15 mouse cellular contexts compared by ENCODE assay signal in genomic region chr7:141219558-141220099, GRCm38 (mm10). TPM values are rescaled to one million over a fixed set of nuclear protein-coding genes. Genes with fewer than 3 reads are reported as not detected.
DNase-seq lines count a peak whose midpoint lies in the region; ATAC-seq and TF ChIP-seq lines count a peak whose summit lies in the region.
"Had no signal": no experiment of that assay in that cellular context is flagged by ENCODE, and none has a peak within 500 bp of the region (broad histone marks: within the 10 kb centered on the region; RNA-seq: fewer than 3 reads in every experiment).

No protein-coding gene starts in this region.

- intact Hi-C loops in heart, postnatal 14 days (cut with DNase I), result loop anchor here (10.0 kb wide), 1 partner anchor 55 kb away; no protein-coding TSS in a partner anchor

- 0 out of 2 replicates have a peak overlapping the region, but pooled peaks have one; percentile 2 for H3K9ac ChIP-seq in heart, embryonic 14.5 days (ENCODE audit: low read length)
- 0 out of 2 replicates have a peak overlapping the region, but pooled peaks have one; percentile 18 for H3K9ac ChIP-seq in intestine, postnatal 0 days (ENCODE audit: low read depth, low read length)
- H3K9ac ChIP-seq in forebrain, embryonic 15.5 days (replicated peaks), result no peak overlapping the region

- no peak for TF ChIP-seq CTCF in G1E (IDR thresholded peaks at IDR 0.05; ENCODE audit: low read depth, low read length)
- TF ChIP-seq CTCF in intestine, postnatal 0 days (IDR thresholded peaks at IDR 0.05; ENCODE audit: low read depth), result no peak

- no peak for ATAC-seq in heart, embryonic 14.5 days (ENCODE audit: insufficient number of reproducible peaks, insufficient read depth, low FRiP score, low read depth)
- ATAC-seq in G1E (ENCODE audit: extremely low read depth, insufficient number of reproducible peaks, low FRiP score, poor library complexity, severe bottlenecking), result no peak
- no peak for ATAC-seq in intestine, postnatal 0 days
- no peak for ATAC-seq in forebrain, embryonic 15.5 days (replicated peaks)
- ATAC-seq: hindbrain, postnatal 0 days had no signal

- no peak overlapping the region for H3K4me3 ChIP-seq in heart, embryonic 14.5 days (ENCODE audit: control insufficient read depth in 1 of 2, insufficient read depth in 1 of 2, low read depth in 1 of 2, low read length in 2 of 2)
- peak overlapping the region; percentile 99; the same call in 1 of the 2 replicates for H3K4me3 ChIP-seq in G1E (ENCODE audit: low read depth, low read length)
- no peak overlapping the region for H3K4me3 ChIP-seq in intestine, postnatal 0 days (ENCODE audit: low read depth, low read length)
- peak overlapping the region; percentile 53 for H3K4me3 ChIP-seq in myocyte
- H3K4me3 ChIP-seq in forebrain, embryonic 15.5 days, result no peak overlapping the region

- 93% methylated on average over 1 of the region's 1 CpGs for WGBS in heart, embryonic 14.5 days
- 37% methylated on average over 1 of the region's 1 CpGs for WGBS in intestine, postnatal 0 days
- WGBS in forebrain, embryonic 15.5 days, result 100% methylated on average over 1 of the region's 1 CpGs

- H3K27ac ChIP-seq in heart, embryonic 14.5 days (replicated peaks in 1 of 2; ENCODE audit: control insufficient read depth in 1 of 2, insufficient read depth in 1 of 2, low read depth in 2 of 2, low read length in 2 of 2), result no peak overlapping the region
- peak overlapping the region; percentile 35; the same call in 1 of the 2 replicates for H3K27ac ChIP-seq in intestine, postnatal 0 days (ENCODE audit: low read depth, low read length)
- H3K27ac ChIP-seq in forebrain, embryonic 15.5 days (replicated peaks), result no peak overlapping the region
- H3K27ac ChIP-seq: hindbrain, postnatal 0 days had no signal

- no peaks in the 10 kb centered on the region for H3K27me3 ChIP-seq in heart, embryonic 14.5 days (ENCODE audit: control insufficient read depth, insufficient read depth, low read length)
- H3K27me3 ChIP-seq in G1E (ENCODE audit: insufficient read depth, low read length) (no peaks in the 10 kb centered on the region), myocyte (ENCODE audit: control insufficient read depth, insufficient read depth, insufficient read length) (no peaks in the 10 kb centered on the region)
- no peaks in the 10 kb centered on the region for H3K27me3 ChIP-seq in intestine, postnatal 0 days (replicated peaks; ENCODE audit: control insufficient read depth, insufficient read depth, low read length)
- no peaks in the 10 kb centered on the region for H3K27me3 ChIP-seq in forebrain, embryonic 15.5 days
- H3K27me3 ChIP-seq: embryonic facial prominence, embryonic 15.5 days had no signal

- TF ChIP-seq POLR2A in myocyte (IDR thresholded peaks at IDR 0.05; ENCODE audit: insufficient read length, low read depth), result no peak

- no peak overlapping the region for H3ac ChIP-seq in myocyte (ENCODE audit: control insufficient read depth, insufficient read length)

- peaks cover 18% of the 10 kb centered on the region for H3K79me2 ChIP-seq in myocyte (ENCODE audit: control insufficient read depth, insufficient read depth)

- 0 out of 2 replicates have a peak, but pooled peaks cover 11% of the 10 kb centered on the region for H3K36me3 ChIP-seq in heart, embryonic 14.5 days (ENCODE audit: control insufficient read depth, insufficient read depth, low read length)
- H3K36me3 ChIP-seq in G1E (replicated peaks) (peaks cover 47% of the 10 kb centered on the region), myocyte (ENCODE audit: control insufficient read depth, insufficient read depth) (no peaks in the 10 kb centered on the region)
- H3K36me3 ChIP-seq in intestine, postnatal 0 days (ENCODE audit: control insufficient read depth, insufficient read depth), result peaks cover 12% of the 10 kb centered on the region; the same call in 1 of the 2 replicates
- no peaks in the 10 kb centered on the region; the same call in 1 of the 2 replicates for H3K36me3 ChIP-seq in forebrain, embryonic 15.5 days

- peaks cover 24 to 38% of the 10 kb centered on the region in 2 experiments for H3K4me1 ChIP-seq in heart, embryonic 14.5 days (ENCODE audit: control insufficient read depth in 2 of 2, insufficient read depth in 2 of 2, low read length in 2 of 2)
- peaks cover 81% of the 10 kb centered on the region for H3K4me1 ChIP-seq in G1E (ENCODE audit: insufficient read depth, low read depth, low read length)
- H3K4me1 ChIP-seq in intestine, postnatal 0 days (replicated peaks; ENCODE audit: control insufficient read depth, insufficient read depth, low read length), result peaks cover 25% of the 10 kb centered on the region
- H3K4me1 ChIP-seq in forebrain, embryonic 15.5 days, result peaks cover 37% of the 10 kb centered on the region

- no peaks in the 10 kb centered on the region for H3K9me3 ChIP-seq in heart, embryonic 14.5 days (ENCODE audit: control insufficient read depth, low read length)
- H3K9me3 ChIP-seq in G1E (replicated peaks), result no peaks in the 10 kb centered on the region
- H3K9me3 ChIP-seq in intestine, postnatal 0 days (ENCODE audit: control insufficient read depth), result no peaks in the 10 kb centered on the region
- H3K9me3 ChIP-seq in forebrain, embryonic 15.5 days, result no peaks in the 10 kb centered on the region
- H3K9me3 ChIP-seq: embryonic facial prominence, embryonic 15.5 days had no signal

- DNase-seq in heart, postnatal 14 days, result no peak
- DNase-seq in G1E (ENCODE audit: low spot score), result no peak
- DNase-seq in thymus, postnatal 0 days (ENCODE audit: low spot score), result no peak
- DNase-seq: adrenal gland, postnatal 14 days; heart, adult 18-20 months; kidney, postnatal 10 days; layer of hippocampus, postnatal 36 days; right cerebral cortex, postnatal 25 days; thymus, postnatal 4 days had no signal

- H3K4me2 ChIP-seq in heart, embryonic 14.5 days (ENCODE audit: low read length), result peak overlapping the region; percentile 92; the same call in 1 of the 2 replicates
- H3K4me2 ChIP-seq in intestine, postnatal 0 days (replicated peaks; ENCODE audit: low read depth), result no peak overlapping the region
- H3K4me2 ChIP-seq in myocyte (ENCODE audit: low read depth), result peak overlapping the region; percentile 85
- no peak overlapping the region for H3K4me2 ChIP-seq in forebrain, embryonic 15.5 days (replicated peaks)

TF ChIP-seq in myocyte, 11 proteins besides CTCF, POLR2A, EP300 and RAD21 (continues in another document):
- TF ChIP-seq TCF3 (IDR thresholded peaks at IDR 0.05; ENCODE audit: insufficient read length, low read depth), result no peak

RNA-seq across cellular contexts. Expression of gene Rassf7, which starts 4.0 kb away (rescaled TPM):
- polyA plus RNA-seq in heart, embryonic 14.5 days (2014; fragmentation: Nextera tagmentation; extraction: Ambion mirVana), result 12.1 and 12.4 TPM in 2 replicates
- 1 to 10 TPM; 1.2 to 1.5 TPM for total RNA-seq in heart, postnatal 14 days (2021)
- total RNA-seq in G1E (2014; fragmentation: Nextera tagmentation) (15.6 and 51.8 TPM in 2 replicates), G1E (2017) (4.9 and 8.9 TPM in 2 replicates)
- polyA plus RNA-seq in G1E (2012) (14.1 and 16.8 TPM in 2 replicates), myocyte (2012; fragmentation: generic; extraction: Trizol) (54.5 TPM)
- polyA plus RNA-seq in intestine, postnatal 0 days (2015; fragmentation: Nextera tagmentation; extraction: Ambion mirVana), result 47.6 and 52.7 TPM in 2 replicates
- 19.7 and 20.6 TPM in 2 replicates for polyA plus RNA-seq in thymus, postnatal 0 days (2015; fragmentation: Nextera tagmentation; extraction: Ambion mirVana)
- 24.6 and 26.9 TPM in 2 replicates for polyA plus RNA-seq in forebrain, embryonic 15.5 days (2015; fragmentation: Nextera tagmentation; extraction: Ambion mirVana)

RNA-seq across cellular contexts. Expression of gene Lmntd2, which starts 5.7 kb away (rescaled TPM):
- polyA plus RNA-seq in heart, embryonic 14.5 days (2014; fragmentation: Nextera tagmentation; extraction: Ambion mirVana), result 0.46 and 0.62 TPM in 2 replicates
- total RNA-seq in heart, postnatal 14 days (2021), result not detected
- total RNA-seq in G1E (2014; fragmentation: Nextera tagmentation), result 1.6 and 2.2 TPM in 2 replicates
- 0.52 and 0.93 TPM in 2 replicates for total RNA-seq in G1E (2017)
- 0.42 and 0.49 TPM in 2 replicates for polyA plus RNA-seq in G1E (2012)
- 2.7 and 3.4 TPM in 2 replicates for polyA plus RNA-seq in intestine, postnatal 0 days (2015; fragmentation: Nextera tagmentation; extraction: Ambion mirVana)
- polyA plus RNA-seq in myocyte (2012; fragmentation: generic; extraction: Trizol), result 0.10 TPM
- 1.1 and 1.8 TPM in 2 replicates for polyA plus RNA-seq in thymus, postnatal 0 days (2015; fragmentation: Nextera tagmentation; extraction: Ambion mirVana)
- polyA plus RNA-seq in forebrain, embryonic 15.5 days (2015; fragmentation: Nextera tagmentation; extraction: Ambion mirVana), result 0.75 and 1.4 TPM in 2 replicates
- total RNA-seq: heart, adult 18-20 months; hindbrain, postnatal 0 days; layer of hippocampus, postnatal 36 days had no signal

RNA-seq across cellular contexts. Expression of gene Phrf1, which starts 9.0 kb away (rescaled TPM):
- polyA plus RNA-seq in heart, embryonic 14.5 days (2014; fragmentation: Nextera tagmentation; extraction: Ambion mirVana), result 41.3 and 44.4 TPM in 2 replicates
- 10 to 100 TPM; 43.4 to 44.3 TPM for total RNA-seq in heart, postnatal 14 days (2021)
- total RNA-seq in G1E (2014; fragmentation: Nextera tagmentation), result 73.1 and 77.4 TPM in 2 replicates
- 45.1 and 61.4 TPM in 2 replicates for total RNA-seq in G1E (2017)
- polyA plus RNA-seq in G1E (2012), result 159 and 173 TPM in 2 replicates
- polyA plus RNA-seq in intestine, postnatal 0 days (2015; fragmentation: Nextera tagmentation; extraction: Ambion mirVana), result 24.7 and 27.8 TPM in 2 replicates
- polyA plus RNA-seq in myocyte (2012; fragmentation: generic; extraction: Trizol), result 44.5 TPM
- 63.0 and 67.4 TPM in 2 replicates for polyA plus RNA-seq in thymus, postnatal 0 days (2015; fragmentation: Nextera tagmentation; extraction: Ambion mirVana)
- 80.2 and 81.8 TPM in 2 replicates for polyA plus RNA-seq in forebrain, embryonic 15.5 days (2015; fragmentation: Nextera tagmentation; extraction: Ambion mirVana)

RNA-seq across cellular contexts. Expression of gene Lrrc56, which starts 25.7 kb away (rescaled TPM):
- polyA plus RNA-seq in heart, embryonic 14.5 days (2014; fragmentation: Nextera tagmentation; extraction: Ambion mirVana), result 1.6 and 2.8 TPM in 2 replicates
- total RNA-seq in heart, postnatal 14 days (2021), result 1 to 10 TPM; 2.6 to 3.6 TPM
- total RNA-seq in G1E (2014; fragmentation: Nextera tagmentation), result 2.3 and 2.8 TPM in 2 replicates
- total RNA-seq in G1E (2017), result 1.3 and 2.7 TPM in 2 replicates
- polyA plus RNA-seq in G1E (2012), result 3.3 and 4.0 TPM in 2 replicates
- polyA plus RNA-seq in intestine, postnatal 0 days (2015; fragmentation: Nextera tagmentation; extraction: Ambion mirVana), result 3.2 and 3.7 TPM in 2 replicates
- polyA plus RNA-seq in myocyte (2012; fragmentation: generic; extraction: Trizol), result 1.1 TPM
- 2.5 and 2.9 TPM in 2 replicates for polyA plus RNA-seq in thymus, postnatal 0 days (2015; fragmentation: Nextera tagmentation; extraction: Ambion mirVana)
- 10.3 and 12.7 TPM in 2 replicates for polyA plus RNA-seq in forebrain, embryonic 15.5 days (2015; fragmentation: Nextera tagmentation; extraction: Ambion mirVana)

RNA-seq across cellular contexts. Expression of gene Hras, which starts 25.8 kb away (rescaled TPM):
- 93.9 and 96.7 TPM in 2 replicates for polyA plus RNA-seq in heart, embryonic 14.5 days (2014; fragmentation: Nextera tagmentation; extraction: Ambion mirVana)
- 100 to 1,000 TPM; 101 to 104 TPM for total RNA-seq in heart, postnatal 14 days (2021)
- total RNA-seq in G1E (2014; fragmentation: Nextera tagmentation) (30.3 and 32.7 TPM in 2 replicates), G1E (2017) (29.3 and 31.5 TPM in 2 replicates)
- polyA plus RNA-seq in G1E (2012) (31.1 and 38.9 TPM in 2 replicates), myocyte (2012; fragmentation: generic; extraction: Trizol) (215 TPM)
- polyA plus RNA-seq in intestine, postnatal 0 days (2015; fragmentation: Nextera tagmentation; extraction: Ambion mirVana), result 71.8 and 72.3 TPM in 2 replicates
- 58.8 and 66.5 TPM in 2 replicates for polyA plus RNA-seq in thymus, postnatal 0 days (2015; fragmentation: Nextera tagmentation; extraction: Ambion mirVana)
- polyA plus RNA-seq in forebrain, embryonic 15.5 days (2015; fragmentation: Nextera tagmentation; extraction: Ambion mirVana), result 126 and 127 TPM in 2 replicates

Comparison
In these comparisons a context has a peak if more than half of its experiments do, and no peak if none do; other contexts are left out.
1. H3K4me2 ChIP-seq: peak in heart, embryonic 14.5 days (single experiment) and myocyte (single experiment); none in intestine, postnatal 0 days (single experiment) and forebrain, embryonic 15.5 days (single experiment).
2. H3K4me3 ChIP-seq: peak in G1E (single experiment) and myocyte (single experiment); none in heart, embryonic 14.5 days (0 of 2), intestine, postnatal 0 days (single experiment) and forebrain, embryonic 15.5 days (single experiment).